10 mouse cellular contexts compared by ENCODE assay signal in genomic region chr1:83406882-83407549, GRCm38 (mm10). TPM values are rescaled to one million over a fixed set of nuclear protein-coding genes. Genes with fewer than 3 reads are reported as not detected.
DNase-seq lines count a peak whose midpoint lies in the region; ATAC-seq lines count a peak whose summit lies in the region.
"Had no signal": no experiment of that assay in that cellular context is flagged by ENCODE, and none has a peak within 500 bp of the region (broad histone marks: within the 10 kb centered on the region; RNA-seq: fewer than 3 reads in every experiment).

No protein-coding gene starts in this region.

- WGBS in heart, embryonic 14.5 days: 4% methylated on average over 8 of the region's 8 CpGs
- WGBS in forebrain, embryonic 12.5 days: 8% methylated on average over 8 of the region's 8 CpGs
- WGBS in midbrain, embryonic 10.5 days: 8% methylated on average over 8 of the region's 8 CpGs

- H3K4me3 ChIP-seq in heart, embryonic 14.5 days (ENCODE audit: control insufficient read depth in 1 of 2, insufficient read depth in 1 of 2, low read depth in 1 of 2, low read length in 2 of 2): peak overlapping the region; percentile 62 to 83
- peak overlapping the region; percentile 42 for H3K4me3 ChIP-seq in forebrain, embryonic 12.5 days (replicated peaks)
- peak overlapping the region; percentile 54 for H3K4me3 ChIP-seq in midbrain, embryonic 10.5 days

- ATAC-seq in heart, embryonic 14.5 days (ENCODE audit: insufficient number of reproducible peaks, insufficient read depth, low FRiP score, low read depth): no peak
- no peak for ATAC-seq in forebrain, embryonic 12.5 days (ENCODE audit: low FRiP score)
- ATAC-seq: liver, embryonic 12.5 days had no signal

- H3K9me3 ChIP-seq in heart, embryonic 14.5 days (ENCODE audit: control insufficient read depth, low read length): no peaks in the 10 kb centered on the region
- no peaks in the 10 kb centered on the region for H3K9me3 ChIP-seq in forebrain, embryonic 12.5 days
- no peaks in the 10 kb centered on the region for H3K9me3 ChIP-seq in midbrain, embryonic 10.5 days (replicated peaks)
- H3K9me3 ChIP-seq: liver, embryonic 12.5 days had no signal

- H3K4me1 ChIP-seq in heart, embryonic 14.5 days (ENCODE audit: control insufficient read depth in 2 of 2, insufficient read depth in 2 of 2, low read length in 2 of 2): peaks cover 0 to 8% of the 10 kb centered on the region in 2 experiments; a peak in 1 of 4 replicates
- peaks cover 8% of the 10 kb centered on the region for H3K4me1 ChIP-seq in forebrain, embryonic 12.5 days
- peaks cover 11% of the 10 kb centered on the region for H3K4me1 ChIP-seq in midbrain, embryonic 10.5 days
- H3K4me1 ChIP-seq: liver, embryonic 12.5 days had no signal

- H3K9ac ChIP-seq in heart, embryonic 14.5 days (ENCODE audit: low read length): peak overlapping the region; percentile 75
- no peak overlapping the region for H3K9ac ChIP-seq in forebrain, embryonic 12.5 days
- H3K9ac ChIP-seq: liver, embryonic 12.5 days had no signal

- peak overlapping the region; percentile 76 for H3K4me2 ChIP-seq in heart, embryonic 14.5 days (ENCODE audit: low read length)
- H3K4me2 ChIP-seq in forebrain, embryonic 12.5 days: peak overlapping the region; percentile 89

- peak overlapping the region; percentile 27 to 66; a peak in 3 of 4 replicates for H3K27ac ChIP-seq in heart, embryonic 14.5 days (replicated peaks in 1 of 2; ENCODE audit: control insufficient read depth in 1 of 2, insufficient read depth in 1 of 2, low read depth in 2 of 2, low read length in 2 of 2)
- H3K27ac ChIP-seq in forebrain, embryonic 12.5 days: no peak overlapping the region
- no peak overlapping the region for H3K27ac ChIP-seq in midbrain, embryonic 10.5 days (replicated peaks)
- H3K27ac ChIP-seq: liver, embryonic 12.5 days had no signal

- H3K27me3 ChIP-seq in heart, embryonic 14.5 days (ENCODE audit: control insufficient read depth, insufficient read depth, low read length): no peaks in the 10 kb centered on the region
- peaks cover 11% of the 10 kb centered on the region; the same call in 1 of the 2 replicates for H3K27me3 ChIP-seq in forebrain, embryonic 12.5 days
- peaks cover 23% of the 10 kb centered on the region for H3K27me3 ChIP-seq in midbrain, embryonic 10.5 days (ENCODE audit: low read depth, poor library complexity, severe bottlenecking)

- H3K36me3 ChIP-seq in heart, embryonic 14.5 days (ENCODE audit: control insufficient read depth, insufficient read depth, low read length): no peaks in the 10 kb centered on the region
- no peaks in the 10 kb centered on the region for H3K36me3 ChIP-seq in forebrain, embryonic 12.5 days (replicated peaks)
- H3K36me3 ChIP-seq in midbrain, embryonic 10.5 days: no peaks in the 10 kb centered on the region
- H3K36me3 ChIP-seq: liver, embryonic 12.5 days had no signal

- no peak for DNase-seq in heart, adult 11 months
- peak; percentile 91 for DNase-seq in brain, adult 2 months (ENCODE audit: low read depth, low spot score)
- no peak for DNase-seq in midbrain, embryonic 10.5 days (ENCODE audit: low spot score)
- DNase-seq in B cell, adult 2 months: no peak
- DNase-seq in adrenal gland, postnatal 25 days: no peak
- no peak for DNase-seq in kidney, postnatal 25 days

RNA-seq across cellular contexts. Expression of gene Sphkap, which starts 1.0 kb away (rescaled TPM):
- polyA plus RNA-seq in heart, embryonic 14.5 days (2014; fragmentation: Nextera tagmentation; extraction: Ambion mirVana): 14.6 and 15.4 TPM in 2 replicates
- 2.8 and 2.9 TPM in 2 replicates for polyA plus RNA-seq in forebrain, embryonic 12.5 days (2016; fragmentation: Nextera tagmentation; extraction: Ambion mirVana)
- polyA plus RNA-seq in midbrain, embryonic 10.5 days (2016; fragmentation: Nextera tagmentation; extraction: Ambion mirVana): 0.17 and 0.75 TPM in 2 replicates
- total RNA-seq in adrenal gland, postnatal 25 days (2021): 5.3 TPM in 2 replicates
- total RNA-seq: common myeloid progenitor, adult 5-6 weeks had no signal

Comparison
In these comparisons a context has a peak if more than half of its experiments do, and no peak if none do; other contexts are left out.
1. H3K27ac ChIP-seq: peak in heart, embryonic 14.5 days (2 of 2); none in forebrain, embryonic 12.5 days (single experiment) and midbrain, embryonic 10.5 days (single experiment).
2. Peak in every context shown above with its lines, with median percentiles within 50 percentile points of each other: H3K4me3 ChIP-seq.